Mouse (Mus musculus) kidney, postnatal 14 days (tissue): Measurements from ENCODE around the gene Snrpa1.

Source experiments
- DNase-seq: peaks from one replicate; pipeline ENCODE4 v3.0.0; 2022; ENCODE audit warnings: mixed read lengths

Snrpa1 gene

GRCm38 (mm10) chr7:66058703-66059102 lies at the start of gene Snrpa1:
Gene Snrpa1 (plus strand): TSS chr7:66059003.
- no peak for DNase-seq

GRCm38 (mm10) chr7:66010518-66010917 lies 48.3 kb upstream of the Snrpa1 start:
- DNase-seq, result no peak

- DNase-seq, result no peak
Observed at GRCm38 (mm10) chr7:66027747-66028146, 31.1 kb upstream of the Snrpa1 start.

- no peak for DNase-seq
Observed at GRCm38 (mm10) chr7:66028766-66029512, 29.9 kb upstream of the Snrpa1 start.

GRCm38 (mm10) chr7:66036809-66037208 lies 22.0 kb upstream of the Snrpa1 start:
- DNase-seq, result no peak

- no peak for DNase-seq
Observed at GRCm38 (mm10) chr7:66038261-66038660, 20.5 kb upstream of the Snrpa1 start.

GRCm38 (mm10) chr7:66038730-66039129 lies 20.1 kb upstream of the Snrpa1 start:
- DNase-seq, result no peak

- DNase-seq, result no peak
Observed at GRCm38 (mm10) chr7:66040026-66040814, 18.6 kb upstream of the Snrpa1 start.

- DNase-seq, result no peak
Observed at GRCm38 (mm10) chr7:66043552-66044459, 15.0 kb upstream of the Snrpa1 start, which contains the start of gene Gm45213. Gene Gm45213 (plus strand): TSS chr7:66043602.

GRCm38 (mm10) chr7:66044617-66045016 lies 14.2 kb upstream of the Snrpa1 start:
- no peak for DNase-seq

GRCm38 (mm10) chr7:66046921-66047918 lies 11.6 kb upstream of the Snrpa1 start:
- DNase-seq, result no peak

- DNase-seq, result no peak
Observed at GRCm38 (mm10) chr7:66047975-66048374, 10.8 kb upstream of the Snrpa1 start.

- no peak for DNase-seq
Observed at GRCm38 (mm10) chr7:66048446-66049230, 10.2 kb upstream of the Snrpa1 start.

GRCm38 (mm10) chr7:66053946-66054483 lies 4.8 kb upstream of the Snrpa1 start:
- no peak for DNase-seq

GRCm38 (mm10) chr7:66055356-66055755 lies 3.4 kb upstream of the Snrpa1 start:
- DNase-seq, result peak; percentile 38

GRCm38 (mm10) chr7:66060066-66060956 lies 1.5 kb downstream of the Snrpa1 start:
- peak; percentile 93 for DNase-seq

GRCm38 (mm10) chr7:66061057-66061456 lies 2.3 kb downstream of the Snrpa1 start:
- DNase-seq, result no peak

GRCm38 (mm10) chr7:66076411-66076810 lies 17.6 kb downstream of the Snrpa1 start:
- DNase-seq, result no peak
